Mouse (Mus musculus) gastrocnemius, postnatal 14 days (tissue): ENCODE results near the gene Znrf4. TPM values are rescaled to one million over a fixed set of nuclear protein-coding genes. Genes with fewer than 3 reads are reported as not detected.

Experiments
- DNase-seq: peaks from one replicate; pipeline ENCODE4 v3.0.0; 2021; ENCODE audit warnings: mixed read lengths
- intact Hi-C: fragments of 180-260 bp; cut with DNase I; formaldehyde crosslinking; loops from one replicate; pipeline ENCODE4 v1.15.1; 2025; ENCODE audit warnings: low total_unique reads
- total RNA-seq, 2 experiments: library from RNA; stranded (reverse); gene quantifications; 2 replicates each; pipeline ENCODE4 v1.2.3; 2021

Gene Znrf4
- total RNA-seq, 2 experiments from 2014 or later: not detected

DNA sequence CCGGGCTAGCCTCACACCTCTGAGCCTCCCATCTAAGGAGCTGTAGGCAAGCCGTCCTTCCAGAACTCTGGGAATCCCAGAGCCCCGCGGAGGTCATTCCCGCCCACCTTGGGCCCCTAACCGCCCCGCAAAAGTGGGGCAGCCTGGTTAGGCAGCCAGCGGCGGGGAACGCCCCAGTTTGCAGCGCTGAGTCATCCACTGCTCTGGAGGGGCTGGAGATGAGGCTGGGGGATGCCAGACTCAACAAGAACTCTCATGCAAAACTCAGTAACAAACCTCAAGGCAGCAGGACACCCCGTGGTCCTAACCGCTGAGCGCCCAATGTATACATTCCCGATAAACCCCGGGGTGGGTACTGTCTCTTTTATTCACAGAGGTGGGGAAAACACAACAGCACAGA lies 40.1 kb downstream of the Znrf4 start:
- DNase-seq: no peak
- intact Hi-C loops: no loop called here

DNA sequence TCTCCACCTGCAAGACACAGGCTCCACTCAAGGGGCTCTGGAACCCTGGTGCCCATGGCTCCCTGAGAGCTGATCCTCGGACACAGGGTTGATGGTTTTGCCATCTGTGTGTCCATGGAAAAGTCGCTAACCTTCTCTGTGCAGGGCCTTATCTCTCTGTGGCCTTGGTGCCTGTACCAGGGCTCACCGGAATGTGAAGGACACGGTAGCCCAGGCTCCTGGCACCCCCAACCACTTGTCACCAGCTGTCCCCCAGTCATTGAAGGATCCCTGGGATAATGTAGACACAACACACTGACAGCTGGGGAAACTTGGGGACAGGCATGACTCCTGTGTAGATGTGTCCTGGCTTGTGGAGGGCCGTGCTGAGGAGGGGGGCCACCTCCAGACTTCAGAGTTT lies 41.1 kb downstream of the Znrf4 start:
- DNase-seq: no peak
- intact Hi-C loops: no loop called here

DNA sequence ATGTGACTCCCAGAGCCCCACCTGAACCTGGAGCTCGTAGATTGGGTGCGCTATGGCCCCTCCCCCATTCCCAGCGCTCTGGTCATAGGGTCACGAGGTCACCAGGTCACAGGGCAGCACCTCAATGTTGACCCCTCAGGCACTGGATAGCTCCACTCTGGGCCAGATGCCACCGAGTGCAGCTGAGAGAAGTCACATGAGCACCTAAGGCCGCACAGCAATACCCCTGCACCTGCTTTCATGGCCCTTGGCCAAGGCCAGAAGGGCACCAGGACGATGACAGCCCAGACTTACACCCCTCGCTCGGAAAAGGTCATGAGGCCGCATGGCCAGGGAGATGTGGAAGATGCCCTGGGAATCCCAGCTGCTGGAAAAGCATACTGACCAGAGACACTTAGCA lies 41.7 kb downstream of the Znrf4 start:
- no peak for DNase-seq
- intact Hi-C loops: no loop called here

DNA sequence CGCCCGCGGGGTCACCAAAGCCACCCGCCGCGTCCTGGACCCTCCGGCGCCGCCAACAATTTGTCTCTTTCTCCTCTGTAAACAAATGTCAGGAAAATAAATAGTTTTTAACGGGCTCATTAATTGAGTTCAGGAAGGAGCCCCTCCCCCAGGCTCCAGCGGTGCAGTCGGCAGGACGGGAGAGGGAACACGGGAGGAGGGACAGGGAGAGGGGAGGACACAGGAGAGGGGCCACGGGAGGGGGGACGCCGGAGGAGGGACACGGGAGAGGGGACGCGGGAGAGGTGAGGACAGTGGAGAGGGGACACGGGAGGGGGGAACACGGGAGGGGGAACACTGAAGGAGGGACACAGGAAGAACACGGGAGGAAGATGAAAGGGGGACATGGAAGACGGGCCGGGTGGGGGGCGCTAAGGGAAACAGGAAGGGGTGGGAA lies 42.2 kb downstream of the Znrf4 start:
- DNase-seq: no peak
- intact Hi-C loops: no loop called here

DNA sequence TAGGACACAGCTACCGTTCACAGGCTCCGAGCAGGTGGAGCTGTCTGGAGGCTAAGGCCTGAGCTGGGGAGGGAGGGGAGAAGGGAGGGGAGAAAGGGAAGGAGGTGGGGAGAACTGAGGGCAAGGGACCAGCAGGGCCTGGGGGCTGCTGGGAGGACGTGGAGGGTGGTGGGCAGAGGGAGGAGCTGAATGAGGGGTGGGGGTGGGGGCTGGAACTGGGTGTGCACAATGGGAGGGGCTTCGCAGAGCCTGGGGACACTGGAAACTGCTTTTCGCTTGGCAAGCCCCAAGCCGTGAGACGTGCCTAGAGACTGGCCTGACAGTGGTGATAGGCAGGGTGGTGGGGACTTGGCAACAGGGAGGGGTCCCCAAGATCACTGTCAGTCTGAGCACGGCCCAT lies 43.0 kb downstream of the Znrf4 start:
- intact Hi-C loops: no loop called here

DNA sequence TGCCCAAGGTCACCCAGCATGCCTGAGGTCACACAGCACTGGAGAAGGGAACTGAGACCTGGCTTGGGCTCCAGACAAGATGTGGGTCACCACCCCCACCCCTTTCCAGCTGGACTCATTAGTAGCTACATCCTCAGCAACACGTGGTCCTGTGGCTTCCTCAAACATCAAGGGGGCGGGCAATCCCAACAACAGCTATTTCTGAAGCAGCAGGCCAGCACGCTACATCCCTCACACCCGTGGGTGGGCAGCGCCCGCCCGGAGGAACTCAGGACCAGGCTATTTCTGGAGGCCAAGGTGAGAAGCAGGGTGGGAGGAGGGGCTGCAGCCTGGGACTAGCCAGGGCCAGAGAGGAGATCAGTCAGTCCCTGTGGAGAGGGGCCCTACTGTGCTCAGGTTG lies 43.4 kb downstream of the Znrf4 start:
- no peak for DNase-seq
- intact Hi-C loops: no loop called here

More for the DNA sequence above, 43.0 kb downstream of the Znrf4 start:
- DNase-seq: no peak

DNA sequence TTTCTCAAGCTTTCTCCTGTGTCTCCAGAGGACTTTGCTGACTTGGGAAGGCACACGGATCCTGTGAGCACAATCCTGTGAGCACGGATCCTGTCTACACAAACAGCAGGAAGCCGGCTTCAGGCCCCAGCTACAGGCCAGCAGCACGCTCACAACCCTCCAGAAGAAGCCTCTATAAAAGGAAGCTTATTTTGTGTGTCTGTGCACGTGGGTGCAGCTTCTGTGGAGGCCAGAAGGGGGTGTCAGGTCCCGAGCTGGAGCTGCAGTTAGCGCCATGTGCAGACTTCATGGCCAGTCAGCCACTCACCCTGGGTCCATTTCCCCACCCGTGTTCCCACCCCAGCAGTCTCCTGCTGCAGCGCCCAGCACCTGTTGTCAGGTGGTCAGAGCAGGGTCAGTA lies 43.9 kb downstream of the Znrf4 start:
- intact Hi-C loops: no loop called here
- no peak for DNase-seq

DNA sequence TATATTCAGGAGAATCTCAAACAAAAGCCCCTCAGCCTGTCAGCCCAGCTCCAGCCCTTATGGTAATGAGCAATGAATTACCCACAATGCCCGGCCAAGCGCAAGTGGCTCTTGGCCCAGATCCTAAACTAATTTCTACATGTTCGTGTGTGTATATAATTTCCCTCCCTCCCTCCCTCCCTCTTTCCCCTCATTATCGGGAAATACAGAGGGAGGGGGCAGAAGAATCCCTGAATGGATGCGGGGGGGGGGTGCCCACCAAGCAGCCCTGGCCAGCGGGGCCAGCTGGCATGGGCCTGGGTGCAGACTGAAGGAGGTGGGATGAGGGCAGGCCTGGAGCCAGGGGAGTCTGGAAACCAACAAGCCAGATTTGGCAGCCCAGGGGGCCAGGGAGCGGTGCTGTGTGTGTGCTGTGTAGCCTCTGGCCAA lies 44.8 kb downstream of the Znrf4 start:
- peak; percentile 42 for DNase-seq
- intact Hi-C loops: no loop called here

DNA sequence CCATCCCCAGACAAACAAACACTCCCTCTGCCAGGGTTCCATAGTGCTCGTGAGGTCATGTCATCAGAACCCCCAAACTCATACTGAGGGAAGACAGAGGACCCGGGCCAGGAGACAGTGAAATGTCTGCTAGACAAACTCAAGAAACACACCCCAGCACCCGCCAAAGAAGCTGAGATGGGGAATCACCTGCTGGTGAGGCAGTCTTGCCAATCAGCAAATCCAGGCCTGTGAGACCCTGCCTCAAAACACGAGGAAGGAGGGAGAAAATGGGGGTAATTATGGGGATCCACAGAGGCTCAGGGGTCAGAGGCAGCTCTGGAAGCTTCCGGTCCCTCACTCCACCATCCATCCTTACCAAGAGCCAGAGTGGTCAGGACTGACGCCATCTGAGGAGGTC lies 45.5 kb downstream of the Znrf4 start:
- intact Hi-C loops: no loop called here
- no peak for DNase-seq

GRCm38 (mm10) chr17:56464817-56465216 lies 47.4 kb downstream of the Znrf4 start:
- intact Hi-C loops: no loop called here
- no peak for DNase-seq

DNA sequence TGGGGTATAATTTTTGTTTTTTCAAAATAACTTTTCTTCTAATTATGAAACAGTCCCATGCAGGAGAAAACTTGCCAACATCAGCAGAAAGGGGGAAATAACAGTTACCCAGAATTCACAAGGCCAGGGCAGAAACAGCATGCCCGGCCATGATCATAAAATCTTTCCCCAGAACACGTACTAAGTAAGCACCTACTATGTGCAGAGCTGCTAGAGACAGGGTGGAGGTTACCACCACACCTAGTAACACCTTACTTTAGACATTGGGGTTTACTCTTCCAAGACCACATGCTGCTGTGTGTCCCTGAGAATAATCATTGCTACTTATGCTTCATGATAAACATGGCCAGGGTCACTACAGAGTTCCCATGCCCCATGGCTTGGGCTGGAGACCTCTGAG lies 47.9 kb downstream of the Znrf4 start:
- intact Hi-C loops: no loop called here
- no peak for DNase-seq

- intact Hi-C loops: no loop called here
- DNase-seq: no peak
These were observed 48.7 kb downstream of the Znrf4 start for GRCm38 (mm10) chr17:56463500-56463899.

GRCm38 (mm10) chr17:56462835-56463455 lies 49.3 kb downstream of the Znrf4 start:
- intact Hi-C loops: no loop called here
- DNase-seq: no peak

- peak; percentile 100 for DNase-seq
- intact Hi-C loops: no loop called here
These were observed 50.2 kb downstream of the Znrf4 start for GRCm38 (mm10) chr17:56461771-56462743.

Other genes starting within 250 kb of the Znrf4 start
- 1 to 10 TPM; 5.3 to 7.1 TPM for gene Ticam1, start 235.6 kb downstream of the Znrf4 start, total RNA-seq
- gene Plin3, start 219.6 kb downstream of the Znrf4 start, total RNA-seq: 10 to 100 TPM; 32.8 to 55.8 TPM
- not detected for gene Arrdc5, start 212.1 kb downstream of the Znrf4 start, total RNA-seq
- 1 to 10 TPM; 5.4 to 7.4 TPM for gene Uhrf1, start 209.1 kb downstream of the Znrf4 start, total RNA-seq
- gene Kdm4b, start 186.4 kb downstream of the Znrf4 start, total RNA-seq: 10 to 100 TPM; 24.1 to 27.2 TPM
- gene Ptprs, start 35.9 kb downstream of the Znrf4 start, total RNA-seq: 10 to 100 TPM; 38.2 to 44.4 TPM
- gene Gm20219, start 42.0 kb upstream of the Znrf4 start, total RNA-seq: under 1 TPM; 0.27 to 0.42 TPM
- gene Safb2, start 72.2 kb upstream of the Znrf4 start, total RNA-seq: 10 to 100 TPM; 25.1 to 34.9 TPM
- gene Safb, start 72.4 kb upstream of the Znrf4 start, total RNA-seq: 10 to 100 TPM; 39.4 to 46.2 TPM
- 100 to 1,000 TPM; 193 to 194 TPM for gene 2410015M20Rik, start 97.3 kb upstream of the Znrf4 start, total RNA-seq
- 100 to 1,000 TPM; 679 to 780 TPM for gene Rpl36, start 101.0 kb upstream of the Znrf4 start, total RNA-seq
- 10 to 100 TPM; 50.3 to 54.5 TPM for gene Lonp1, start 114.5 kb upstream of the Znrf4 start, total RNA-seq
- not detected for gene Catsperd, start 115.7 kb upstream of the Znrf4 start, total RNA-seq
- gene Ranbp3, start 160.9 kb upstream of the Znrf4 start, total RNA-seq: 10 to 100 TPM; 34.2 to 35.1 TPM
- 100 to 1,000 TPM; 433 to 458 TPM for gene Ndufa11, start 205.3 kb upstream of the Znrf4 start, total RNA-seq
- gene Vmac, start 205.6 kb upstream of the Znrf4 start, total RNA-seq: 1 to 10 TPM; 5.4 to 5.8 TPM
- gene Nrtn, start 245.1 kb upstream of the Znrf4 start, total RNA-seq: 1 to 10 TPM in 1 of 2 experiments, under 1 TPM in 1; 0.47 to 1.4 TPM